Mouse (Mus musculus) liver, embryonic 14.5 days (tissue): ENCODE measurements at regions not wholly inside any gene's neighbourhood (a gene's known extent, or its start where the extent isn't known, plus 50 kb on each side); places are given as distances from the start of the nearest gene placed in this dataset.

ENCODE experiments used
- CTCF ChIP-seq: IDR thresholded peaks from 2 replicates; pipeline ENCODE4 v1.5.1; 2016; ENCODE audit warnings: antibody characterized with exemption, low read depth, control low read depth
- EP300 ChIP-seq: IDR thresholded peaks from 2 replicates; pipeline ENCODE4 v1.6.1; 2016; ENCODE audit warnings: antibody characterized with exemption, low read depth

- TF ChIP-seq EP300 (no peak), CTCF (no peak)
Measured at GRCm38 (mm10) chr13:73207931-73208448, 52.3 kb upstream of the Irx4 start.
